Mouse (Mus musculus) testis, adult 2 months (tissue): ENCODE results near the gene Ssbp1. TPM values are rescaled to one million over a fixed set of nuclear protein-coding genes. Genes with fewer than 3 reads are reported as not detected.

Experiments
- H3K27ac ChIP-seq: fragments of 200-500 bp; 2 replicates; pipeline ENCODE4 v1.5.1; 2012; ENCODE audit warnings: low read depth, low read length; ENCODE audit not compliant: control insufficient read depth, insufficient read depth
- H3K27me3 ChIP-seq: fragments of 200-500 bp; 2 replicates; pipeline ENCODE4 v1.6.1; 2012; ENCODE audit warnings: mild to moderate bottlenecking, low read length, moderate library complexity; ENCODE audit not compliant: control insufficient read depth, insufficient read depth
- H3K36me3 ChIP-seq: fragments of 200-500 bp; 2 replicates; pipeline ENCODE4 v1.6.1; 2012; ENCODE audit warnings: mild to moderate bottlenecking, low read length; ENCODE audit not compliant: control insufficient read depth, insufficient read depth
- H3K4me1 ChIP-seq: fragments of 200-500 bp; 2 replicates; pipeline ENCODE4 v1.6.1; 2012; ENCODE audit warnings: low read length; ENCODE audit not compliant: control insufficient read depth, insufficient read depth
- H3K4me3 ChIP-seq: fragments of 200-500 bp; 2 replicates; pipeline ENCODE4 v1.5.1; 2012; ENCODE audit warnings: low read depth, mild to moderate bottlenecking, low read length, moderate library complexity, mixed read lengths; ENCODE audit not compliant: control insufficient read depth
- CTCF ChIP-seq: fragments of 200-500 bp; IDR thresholded peaks from 2 replicates; pipeline ENCODE4 v1.5.1; 2012; ENCODE audit warnings: low read depth, mild to moderate bottlenecking, inconsistent platforms, low read length, moderate library complexity; ENCODE audit not compliant: control insufficient read depth, insufficient read depth, insufficient replicate concordance
- POLR2A ChIP-seq: fragments of 200-500 bp; IDR thresholded peaks from 2 replicates; pipeline ENCODE4 v1.6.1; 2012; ENCODE audit warnings: low read depth, mild to moderate bottlenecking, inconsistent platforms, low read length, moderate library complexity; ENCODE audit not compliant: control insufficient read depth
- polyA plus RNA-seq: library from polyadenylated mRNA; depleted of rRNA; stranded (reverse); fragments of >200 nt; gene quantifications from 2 replicates; pipeline ENCODE4 v1.2.3, GENCODE M21; 2012; rRNA removed

Ssbp1 gene
- polyA plus RNA-seq, result 5.0 and 7.4 TPM in 2 replicates

GRCm38 (mm10) chr6:40470916-40471719 is at the start of gene Ssbp1:
TSS of gene Ssbp1 (plus strand) at chr6:40471352.
- Histone ChIP-seq H3K4me1 (no peaks in the 10 kb centered on the region), H3K27me3 (no peaks in the 10 kb centered on the region), H3K4me3 (peak within 1 kb of the TSS; percentile 89), H3K36me3 (no peaks in the 10 kb centered on the region), H3K27ac (peak within 1 kb of the TSS; percentile 86)
- TF ChIP-seq POLR2A (peak; percentile 96), CTCF (no peak)

- Histone ChIP-seq H3K4me3 (no peak overlapping the region), H3K27me3 (no peaks in the 10 kb centered on the region), H3K4me1 (no peaks in the 10 kb centered on the region), H3K27ac (no peak overlapping the region), H3K36me3 (no peaks in the 10 kb centered on the region)
- TF ChIP-seq CTCF, result no peak
- TF ChIP-seq POLR2A, result no peak
These were observed 48.1 kb upstream of the Ssbp1 start for GRCm38 (mm10) chr6:40423013-40423412.

- Histone ChIP-seq H3K36me3 (no peaks in the 10 kb centered on the region), H3K4me3 (no peak overlapping the region), H3K27ac (no peak overlapping the region), H3K4me1 (no peaks in the 10 kb centered on the region), H3K27me3 (no peaks in the 10 kb centered on the region)
- TF ChIP-seq CTCF (no peak), POLR2A (no peak)
These were observed 47.4 kb upstream of the Ssbp1 start for GRCm38 (mm10) chr6:40423774-40424173.

GRCm38 (mm10) chr6:40427441-40427840 is 43.7 kb upstream of the Ssbp1 start:
- Histone ChIP-seq H3K36me3 (no peaks in the 10 kb centered on the region), H3K4me1 (no peaks in the 10 kb centered on the region), H3K27ac (no peak overlapping the region), H3K27me3 (no peaks in the 10 kb centered on the region), H3K4me3 (no peak overlapping the region)
- TF ChIP-seq POLR2A, result no peak
- TF ChIP-seq CTCF, result no peak

- no peaks in the 10 kb centered on the region for H3K36me3 ChIP-seq
- no peak overlapping the region for H3K27ac ChIP-seq
- H3K27me3 ChIP-seq, result no peaks in the 10 kb centered on the region
- TF ChIP-seq CTCF (no peak), POLR2A (no peak)
- no peak overlapping the region for H3K4me3 ChIP-seq
- no peaks in the 10 kb centered on the region for H3K4me1 ChIP-seq
These were observed 42.5 kb upstream of the Ssbp1 start for GRCm38 (mm10) chr6:40428696-40429095.

GRCm38 (mm10) chr6:40429521-40429931 is 41.6 kb upstream of the Ssbp1 start:
- TF ChIP-seq CTCF (no peak), POLR2A (no peak)
- H3K4me1 ChIP-seq, result no peaks in the 10 kb centered on the region
- no peaks in the 10 kb centered on the region for H3K27me3 ChIP-seq
- H3K4me3 ChIP-seq, result no peak overlapping the region
- no peaks in the 10 kb centered on the region for H3K36me3 ChIP-seq
- H3K27ac ChIP-seq, result no peak overlapping the region

GRCm38 (mm10) chr6:40430251-40430650 is 40.9 kb upstream of the Ssbp1 start:
- Histone ChIP-seq H3K4me1 (peaks cover 7% of the 10 kb centered on the region; the same call in 1 of the 2 replicates), H3K27ac (no peak overlapping the region), H3K4me3 (no peak overlapping the region), H3K27me3 (no peaks in the 10 kb centered on the region), H3K36me3 (no peaks in the 10 kb centered on the region)
- TF ChIP-seq CTCF, result no peak
- TF ChIP-seq POLR2A, result no peak
